Mouse (Mus musculus) kidney, adult 2 months (tissue): ENCODE measurements around the gene Stk39.

Experiments
- CTCF ChIP-seq: fragments of 200-500 bp; conservative IDR thresholded peaks from 2 replicates; pipeline ENCODE4 v1.5.1; 2011; ENCODE audit warnings: low read depth, mild to moderate bottlenecking, control low read depth, low read length, moderate library complexity, mixed read lengths; ENCODE audit not compliant: insufficient read depth, insufficient read length
- POLR2A ChIP-seq: fragments of 200-500 bp; IDR thresholded peaks from one replicate; pipeline ENCODE4 v1.6.1; 2011; ENCODE audit warnings: low read depth, low read length, control low read depth

DNA sequence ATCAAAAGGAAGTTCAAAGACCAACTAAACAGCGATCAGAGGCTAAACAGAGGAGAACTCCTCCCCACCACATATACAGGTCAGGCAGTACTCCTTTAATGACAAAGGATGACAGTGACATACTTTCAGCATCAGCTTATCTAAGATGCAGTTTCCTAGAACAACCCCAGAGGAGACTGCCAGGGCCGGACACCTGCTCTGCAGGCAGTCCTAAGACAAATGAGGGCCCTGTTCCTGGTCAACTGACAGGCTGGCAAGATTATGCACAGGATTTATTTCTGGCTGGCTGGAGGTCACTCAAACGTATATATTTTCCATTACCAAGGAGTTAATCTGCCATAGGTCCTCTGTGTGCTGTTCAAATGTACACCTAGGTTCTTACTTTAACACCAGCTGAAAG is 225.8 kb downstream of the Stk39 start:
- TF ChIP-seq POLR2A (no peak), CTCF (no peak)
